Mouse (Mus musculus) E14TG2a.4 (cell line): ENCODE results near the gene Tcf23.

Source experiments
- CTCF ChIP-seq: conservative IDR thresholded peaks from 2 replicates; pipeline ENCODE4 v1.5.1; 2014; ENCODE audit warnings: low read length
- NANOG ChIP-seq: IDR thresholded peaks from 2 replicates; pipeline ENCODE4 v1.6.1; 2014; ENCODE audit warnings: borderline replicate concordance, low read length, mixed read lengths

DNA sequence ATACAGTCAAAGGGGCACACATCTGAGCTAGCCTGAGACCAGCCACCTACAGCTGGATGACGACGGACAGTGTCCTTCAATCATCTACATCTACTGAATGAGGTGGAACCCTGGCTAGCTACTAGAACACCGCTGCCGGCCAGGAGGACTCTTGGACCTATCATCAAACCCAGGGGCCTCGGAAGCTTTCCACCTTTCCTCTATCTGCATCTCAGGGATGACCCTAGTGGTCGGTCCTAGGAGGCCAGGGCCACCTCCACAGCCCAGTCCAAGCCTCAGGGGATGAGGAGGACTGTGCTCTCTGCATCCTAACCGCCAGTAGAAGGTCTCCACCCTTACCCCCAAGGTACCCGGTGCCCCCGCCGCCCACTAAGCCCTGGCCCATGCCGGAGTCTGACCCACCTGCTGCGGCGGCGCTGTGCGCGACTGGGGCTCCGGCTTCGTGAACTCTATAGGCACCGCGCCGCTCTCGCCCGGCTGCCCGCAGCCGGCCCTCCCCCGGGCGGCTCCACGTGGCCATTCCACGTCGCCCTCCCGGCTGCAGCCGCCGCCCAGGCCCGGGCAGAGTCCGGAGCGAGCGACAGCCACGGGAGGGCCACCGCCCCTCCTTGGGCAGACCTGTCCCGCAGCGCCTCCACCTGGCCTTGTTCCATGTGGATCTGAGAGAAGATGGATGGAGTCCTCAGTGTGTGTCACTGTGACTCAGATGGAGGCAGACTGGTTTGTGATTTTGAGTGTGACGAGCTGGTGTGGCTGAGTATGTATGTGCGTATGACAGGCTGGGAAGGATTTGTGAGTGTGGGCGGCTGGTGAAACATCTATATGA lies 23.3 kb upstream of the Tcf23 start, which contains the start of gene Cgref1:
- TF ChIP-seq CTCF (no peak), NANOG (no peak)
